Mouse (Mus musculus): ENCODE measurements around the gene Mymx.

GRCm38 (mm10) chr17:45593479-45593878 lies 8.4 kb downstream of the Mymx start:
- TF ChIP-seq CTCF (IDR thresholded peaks at IDR 0.05; ENCODE audit: borderline replicate concordance, insufficient read depth, low read length) = no peak
- TF ChIP-seq POLR2A (IDR thresholded peaks at IDR 0.05; ENCODE audit: low read depth, low read length) = no peak
